ENCODE assay signal across 11 mouse cellular contexts in genomic region chr10:83043478-83044259, GRCm38 (mm10). TPM values are rescaled to one million over a fixed set of nuclear protein-coding genes. Genes with fewer than 3 reads are reported as not detected.
A peak's percentile ranks its signal among the peaks of the same experiment; 100 is the strongest.
DNase-seq lines count a peak whose midpoint lies in the region; ATAC-seq and TF ChIP-seq lines count a peak whose summit lies in the region.
"Had no signal": no experiment of that assay in that cellular context is flagged by ENCODE, and none has a peak within 500 bp of the region (broad histone marks: within the 10 kb centered on the region; RNA-seq: fewer than 3 reads in every experiment).

No protein-coding gene starts in this region.

- no peak for ATAC-seq in heart, embryonic 12.5 days (ENCODE audit: insufficient number of reproducible peaks, low FRiP score)
- ATAC-seq in midbrain, embryonic 15.5 days (replicated peaks), result 0 out of 2 replicates have a peak, but pooled peaks have one; percentile 20
- ATAC-seq in midbrain, embryonic 11.5 days (ENCODE audit: low FRiP score), result no peak
- ATAC-seq in hindbrain, embryonic 16.5 days, result no peak
- ATAC-seq in stomach, postnatal 0 days (ENCODE audit: low FRiP score, low TSS enrichment), result no peak
- ATAC-seq: inflammation-experienced regulatory T-cells, adult 6 months had no signal

- H3K36me3 ChIP-seq in heart, embryonic 12.5 days, result peaks cover 3% of the 10 kb centered on the region; the same call in 1 of the 2 replicates
- H3K36me3 ChIP-seq in midbrain, embryonic 15.5 days (replicated peaks), result no peaks in the 10 kb centered on the region
- no peaks in the 10 kb centered on the region for H3K36me3 ChIP-seq in midbrain, embryonic 11.5 days (ENCODE audit: control insufficient read depth, insufficient read depth, low read length)
- H3K36me3 ChIP-seq in hindbrain, embryonic 16.5 days (ENCODE audit: control insufficient read depth, insufficient read depth, low read length), result no peaks in the 10 kb centered on the region
- H3K36me3 ChIP-seq in stomach, postnatal 0 days (ENCODE audit: control insufficient read depth, insufficient read depth, low read length), result no peaks in the 10 kb centered on the region

- 41% methylated on average over 2 of the region's 2 CpGs for WGBS in heart, embryonic 12.5 days
- WGBS in midbrain, embryonic 15.5 days, result 61% methylated on average over 2 of the region's 2 CpGs
- 54% methylated on average over 2 of the region's 2 CpGs for WGBS in midbrain, embryonic 11.5 days
- 63% methylated on average over 2 of the region's 2 CpGs for WGBS in hindbrain, embryonic 16.5 days
- WGBS in stomach, postnatal 0 days, result 86% methylated on average over 1 of the region's 2 CpGs

- intact Hi-C loops in heart, postnatal 25 days (cut with DNase I), result loop anchor here (2.0 kb wide), 1 partner anchor 57 kb away; no protein-coding TSS in a partner anchor

- TF ChIP-seq EP300 in stomach, postnatal 0 days (optimal IDR thresholded peaks at IDR 0.05), result no peak

- H3K27ac ChIP-seq in heart, embryonic 12.5 days (ENCODE audit: poor library complexity, severe bottlenecking), result peak overlapping the region; percentile 67
- no peak overlapping the region for H3K27ac ChIP-seq in midbrain, embryonic 15.5 days
- no peak overlapping the region for H3K27ac ChIP-seq in midbrain, embryonic 11.5 days (ENCODE audit: low read depth, low read length)
- 0 out of 2 replicates have a peak overlapping the region, but pooled peaks have one; percentile 6 for H3K27ac ChIP-seq in hindbrain, embryonic 16.5 days (ENCODE audit: low read depth, low read length)
- H3K27ac ChIP-seq in stomach, postnatal 0 days (replicated peaks), result no peak overlapping the region

- no peak overlapping the region for H3K4me2 ChIP-seq in heart, embryonic 12.5 days
- H3K4me2 ChIP-seq in midbrain, embryonic 15.5 days, result no peak overlapping the region
- no peak overlapping the region for H3K4me2 ChIP-seq in midbrain, embryonic 11.5 days
- H3K4me2 ChIP-seq in hindbrain, embryonic 16.5 days (ENCODE audit: low read length), result no peak overlapping the region
- H3K4me2 ChIP-seq in stomach, postnatal 0 days (replicated peaks; ENCODE audit: low read depth), result no peak overlapping the region

- no peak for DNase-seq in heart, postnatal 25 days (ENCODE audit: low spot score)
- no peak for DNase-seq in midbrain, embryonic 11.5 days (ENCODE audit: low spot score, missing footprints)
- peak; percentile 19 to 43 for DNase-seq in lung, postnatal 4 days
- no peak for DNase-seq in layer of hippocampus, postnatal 25 days (ENCODE audit: extremely low spot score in 1 of 2, low spot score in 1 of 2)
- DNase-seq in stomach, postnatal 0 days (ENCODE audit: low spot score), result no peak
- DNase-seq: thymus, postnatal 36 days had no signal

- no peaks in the 10 kb centered on the region; the same call in 1 of the 2 replicates for H3K9me3 ChIP-seq in heart, embryonic 12.5 days (replicated peaks)
- no peaks in the 10 kb centered on the region for H3K9me3 ChIP-seq in midbrain, embryonic 15.5 days
- H3K9me3 ChIP-seq in midbrain, embryonic 11.5 days (ENCODE audit: control insufficient read depth, low read length), result no peaks in the 10 kb centered on the region
- H3K9me3 ChIP-seq in hindbrain, embryonic 16.5 days (ENCODE audit: control insufficient read depth, low read length), result no peaks in the 10 kb centered on the region
- H3K9me3 ChIP-seq in stomach, postnatal 0 days (ENCODE audit: control insufficient read depth, low read length), result no peaks in the 10 kb centered on the region

- no peak for TF ChIP-seq CTCF in stomach, postnatal 0 days (IDR thresholded peaks at IDR 0.05; ENCODE audit: low read depth)

- no peak overlapping the region for H3K4me3 ChIP-seq in heart, embryonic 12.5 days
- H3K4me3 ChIP-seq in midbrain, embryonic 15.5 days, result no peak overlapping the region
- H3K4me3 ChIP-seq in midbrain, embryonic 11.5 days (ENCODE audit: low read depth, low read length), result no peak overlapping the region
- no peak overlapping the region for H3K4me3 ChIP-seq in hindbrain, embryonic 16.5 days (ENCODE audit: low read length)
- H3K4me3 ChIP-seq in stomach, postnatal 0 days (ENCODE audit: low read depth, low read length), result no peak overlapping the region
- H3K4me3 ChIP-seq: erythroblast, embryonic 14.5 days had no signal

- no peaks in the 10 kb centered on the region for H3K27me3 ChIP-seq in heart, embryonic 12.5 days (replicated peaks)
- no peaks in the 10 kb centered on the region for H3K27me3 ChIP-seq in midbrain, embryonic 15.5 days (replicated peaks)
- H3K27me3 ChIP-seq in midbrain, embryonic 11.5 days (ENCODE audit: control insufficient read depth, insufficient read depth, low read length), result no peaks in the 10 kb centered on the region
- no peaks in the 10 kb centered on the region for H3K27me3 ChIP-seq in hindbrain, embryonic 16.5 days (replicated peaks; ENCODE audit: control insufficient read depth, insufficient read depth, low read length)
- H3K27me3 ChIP-seq in stomach, postnatal 0 days (ENCODE audit: control insufficient read depth, insufficient read depth, low read length), result no peaks in the 10 kb centered on the region

- peak overlapping the region; percentile 13; the same call in 1 of the 2 replicates for H3K9ac ChIP-seq in heart, embryonic 12.5 days
- H3K9ac ChIP-seq in midbrain, embryonic 15.5 days, result no peak overlapping the region
- no peak overlapping the region for H3K9ac ChIP-seq in midbrain, embryonic 11.5 days (ENCODE audit: low read length)
- no peak overlapping the region for H3K9ac ChIP-seq in hindbrain, embryonic 16.5 days (ENCODE audit: low read depth, low read length)
- no peak overlapping the region for H3K9ac ChIP-seq in stomach, postnatal 0 days (ENCODE audit: low read length)

- H3K4me1 ChIP-seq in heart, embryonic 12.5 days (replicated peaks), result peaks cover 29% of the 10 kb centered on the region
- H3K4me1 ChIP-seq in midbrain, embryonic 15.5 days, result peaks cover 15% of the 10 kb centered on the region
- H3K4me1 ChIP-seq in midbrain, embryonic 11.5 days (ENCODE audit: control insufficient read depth, insufficient read depth, low read length), result peaks cover 11% of the 10 kb centered on the region; the same call in 1 of the 2 replicates
- peaks cover 13% of the 10 kb centered on the region for H3K4me1 ChIP-seq in hindbrain, embryonic 16.5 days (ENCODE audit: control insufficient read depth, insufficient read depth, low read depth, low read length)
- H3K4me1 ChIP-seq in stomach, postnatal 0 days (replicated peaks; ENCODE audit: control insufficient read depth, insufficient read depth), result no peaks in the 10 kb centered on the region

RNA-seq across cellular contexts. Expression of gene Chst11, which starts 58.4 kb away (rescaled TPM):
- 3.5 and 4.1 TPM in 2 replicates for polyA plus RNA-seq in heart, embryonic 12.5 days (2016; fragmentation: Nextera tagmentation; extraction: Ambion mirVana)
- total RNA-seq in heart, postnatal 25 days (2021), result 1 to 10 TPM; 2.8 to 3.4 TPM
- 3.8 and 4.1 TPM in 2 replicates for polyA plus RNA-seq in midbrain, embryonic 15.5 days (2015; fragmentation: Nextera tagmentation; extraction: Ambion mirVana)
- 1.6 and 1.8 TPM in 2 replicates for polyA plus RNA-seq in midbrain, embryonic 11.5 days (2014; fragmentation: Nextera tagmentation; extraction: Ambion mirVana)
- 3.6 and 4.1 TPM in 2 replicates for polyA plus RNA-seq in hindbrain, embryonic 16.5 days (2015; fragmentation: Nextera tagmentation; extraction: Ambion mirVana)
- 10 to 100 TPM; 50.8 to 55.0 TPM for total RNA-seq in layer of hippocampus, postnatal 25 days (2021)
- 0.35 and 0.45 TPM in 2 replicates for polyA plus RNA-seq in stomach, postnatal 0 days (2015; fragmentation: Nextera tagmentation; extraction: Ambion mirVana)

Comparison
In these comparisons a context has a peak if more than half of its experiments do, and no peak if none do; other contexts are left out.
1. H3K27ac ChIP-seq: peak in heart, embryonic 12.5 days (single experiment) and hindbrain, embryonic 16.5 days (single experiment); none in midbrain, embryonic 15.5 days (single experiment), midbrain, embryonic 11.5 days (single experiment) and stomach, postnatal 0 days (single experiment).
2. DNase-seq: peak in lung, postnatal 4 days (2 of 2); none in heart, postnatal 25 days (single experiment), midbrain, embryonic 11.5 days (single experiment), layer of hippocampus, postnatal 25 days (0 of 2) and stomach, postnatal 0 days (single experiment).